Mouse (Mus musculus) ES-E14 (cell line): ENCODE measurements around the gene Ank3. TPM values are rescaled to one million over a fixed set of nuclear protein-coding genes. Genes with fewer than 3 reads are reported as not detected.

Experiments
- DNase-seq: peaks from one replicate; pipeline ENCODE4 v3.0.0-alpha.2; 2013; ENCODE audit warnings: low read depth, low spot score
- H3K27ac ChIP-seq: 2 replicates; pipeline ENCODE4 v1.5.1; 2012; ENCODE audit warnings: low read depth, mild to moderate bottlenecking, low read length, moderate library complexity, mixed read lengths; ENCODE audit not compliant: poor library complexity, insufficient read depth, severe bottlenecking
- H3K36me3 ChIP-seq: 2 replicates; pipeline ENCODE4 v1.6.1; 2012; ENCODE audit warnings: mild to moderate bottlenecking, low read length, moderate library complexity, mixed read lengths; ENCODE audit not compliant: control insufficient read depth, poor library complexity, insufficient read depth, severe bottlenecking
- H3K4me1 ChIP-seq, 2 experiments: fragments of 150-350 bp in 1 of 2; sonication (generic) in 1 of 2; 2 replicates each; pipeline ENCODE4 v1.6.1; 2012; ENCODE audit warnings: low read length in 2 of 2, mild to moderate bottlenecking in 1 of 2, mixed read lengths in 1 of 2; ENCODE audit not compliant: control insufficient read depth in 2 of 2, insufficient read depth in 2 of 2, poor library complexity in 1 of 2
- H3K4me3 ChIP-seq, 2 experiments: fragments of 150-350 bp in 1 of 2; sonication (generic) in 1 of 2; 2 replicates each; pipeline ENCODE4 v1.5.1; 2012; ENCODE audit warnings: low read length in 2 of 2, low read depth in 1 of 2, mild to moderate bottlenecking in 1 of 2, mixed read lengths in 1 of 2; ENCODE audit not compliant: insufficient read depth in 1 of 2, poor library complexity in 1 of 2, severe bottlenecking in 1 of 2
- H3K9ac ChIP-seq: 2 replicates; pipeline ENCODE4 v1.6.1; 2012; ENCODE audit warnings: low read depth, mild to moderate bottlenecking, low read length, mixed read lengths; ENCODE audit not compliant: poor library complexity, insufficient read depth, severe bottlenecking
- H3K9me3 ChIP-seq: fragments of 150-350 bp; sonication (generic); 2 replicates; pipeline ENCODE4 v1.6.1; 2012; ENCODE audit warnings: low read depth, mild to moderate bottlenecking, low read length; ENCODE audit not compliant: control insufficient read depth, insufficient read depth
- CHD2 ChIP-seq: IDR thresholded peaks from 2 replicates; pipeline ENCODE4 v1.6.1; 2014; ENCODE audit warnings: mild to moderate bottlenecking, low read depth, low read length, inconsistent platforms
- HCFC1 ChIP-seq: IDR thresholded peaks from 2 replicates; pipeline ENCODE4 v1.6.1; 2012; ENCODE audit warnings: low read length, inconsistent platforms, borderline replicate concordance; ENCODE audit not compliant: insufficient read depth
- MAFK ChIP-seq: IDR thresholded peaks from 2 replicates; pipeline ENCODE4 v1.6.1; 2014; ENCODE audit warnings: mild to moderate bottlenecking, low read depth, low read length, inconsistent platforms; ENCODE audit not compliant: insufficient read depth
- ZC3H11A ChIP-seq: IDR thresholded peaks from 2 replicates; pipeline ENCODE4 v1.6.1; 2012; ENCODE audit warnings: low read depth, mild to moderate bottlenecking, inconsistent platforms, low read length, borderline replicate concordance
- ZNF384 ChIP-seq: IDR thresholded peaks from 2 replicates; pipeline ENCODE4 v1.6.1; 2012; ENCODE audit warnings: low read depth, low read length, inconsistent platforms
- in situ Hi-C, 2 experiments: fragments of 600-800 bp; cut with MboI; formaldehyde crosslinking; loops; one replicate each; pipeline ENCODE4 v1.15.1; 2025; ENCODE audit warnings: low sequenced_read_pairs in 2 of 2, inconsistent platforms in 1 of 2; ENCODE audit not compliant: unreplicated experiment in 2 of 2
- total RNA-seq: library from RNA; depleted of rRNA; stranded (reverse); fragments of 300-350 nt; gene quantifications from 2 replicates; pipeline ENCODE4 v1.2.3, GENCODE M21; 2012

Ank3 gene
- total RNA-seq, 1 experiment: 6.5 TPM

DNA sequence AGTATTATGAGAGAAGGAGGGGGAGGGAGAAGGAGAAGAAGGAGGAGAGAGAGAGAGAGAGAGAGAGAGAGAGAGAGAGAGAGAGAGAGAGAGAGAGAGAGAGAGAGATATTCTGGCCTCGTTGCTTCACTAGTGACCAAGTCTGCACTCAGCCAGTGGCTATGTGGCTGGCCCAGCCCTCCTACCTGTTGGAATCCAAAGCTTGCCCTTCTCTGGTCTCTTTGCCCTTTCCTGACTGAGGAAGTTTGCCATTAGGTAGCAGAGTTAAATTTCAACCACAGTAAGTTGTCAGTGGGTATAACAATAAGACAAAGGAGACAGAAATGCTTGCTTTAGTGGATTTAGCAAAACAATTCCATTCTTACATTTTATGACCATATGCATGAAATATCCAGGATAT, 154.5 kb downstream of the Ank3 start:
- H3K27ac ChIP-seq: no peak overlapping the region
- no peak overlapping the region for H3K4me3 ChIP-seq
- H3K9me3 ChIP-seq: no peaks in the 10 kb centered on the region
- in situ Hi-C loops: no loop called here
- DNase-seq: no peak
- H3K4me1 ChIP-seq: no peaks in the 10 kb centered on the region
- H3K9ac ChIP-seq: no peak overlapping the region
- TF ChIP-seq ZC3H11A (no peak), MAFK (no peak), ZNF384 (no peak), HCFC1 (no peak), CHD2 (no peak)
- no peaks in the 10 kb centered on the region for H3K36me3 ChIP-seq

DNA sequence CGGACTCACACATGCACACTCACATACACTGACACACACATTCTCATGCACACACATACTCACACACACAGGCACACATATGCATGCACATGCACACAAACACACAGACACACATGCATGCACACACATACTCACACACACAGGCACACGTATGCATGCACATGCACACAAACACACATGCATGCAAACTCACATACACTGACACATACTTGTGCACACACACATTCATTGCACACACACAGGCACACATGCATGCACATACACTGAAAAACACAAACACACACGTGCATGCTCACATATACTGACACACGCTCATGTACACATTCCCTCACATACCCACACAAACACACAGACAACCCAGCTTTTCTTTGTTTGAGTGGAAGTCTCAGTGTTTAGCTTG, 157.0 kb downstream of the Ank3 start:
- no peak for DNase-seq
- Histone ChIP-seq H3K4me3 (no peak overlapping the region), H3K9ac (no peak overlapping the region), H3K4me1 (no peaks in the 10 kb centered on the region), H3K9me3 (no peaks in the 10 kb centered on the region), H3K27ac (no peak overlapping the region), H3K36me3 (no peaks in the 10 kb centered on the region)
- TF ChIP-seq ZC3H11A (no peak), HCFC1 (no peak), MAFK (no peak), CHD2 (no peak)
- in situ Hi-C loops: no loop called here

DNA sequence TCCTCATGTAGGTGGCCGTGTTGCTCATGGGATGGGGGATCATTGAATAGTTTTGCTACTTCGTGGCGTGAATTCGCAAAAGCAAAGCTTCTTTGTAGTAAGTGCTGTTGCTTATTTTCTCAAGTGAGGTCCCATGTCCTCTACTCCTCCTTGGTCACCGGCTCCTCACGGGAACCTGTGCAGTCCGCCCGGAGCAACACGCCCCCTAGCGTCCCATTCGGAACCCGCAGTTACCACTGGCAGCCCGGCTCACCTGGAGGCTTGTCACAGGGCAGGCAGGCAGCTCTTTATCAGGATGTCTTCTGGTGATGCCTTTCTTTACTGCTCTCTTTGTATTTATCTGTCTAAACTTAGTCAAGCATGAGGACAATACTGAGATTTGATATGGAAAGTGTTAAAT, 157.7 kb downstream of the Ank3 start:
- TF ChIP-seq CHD2: no peak

DNA sequence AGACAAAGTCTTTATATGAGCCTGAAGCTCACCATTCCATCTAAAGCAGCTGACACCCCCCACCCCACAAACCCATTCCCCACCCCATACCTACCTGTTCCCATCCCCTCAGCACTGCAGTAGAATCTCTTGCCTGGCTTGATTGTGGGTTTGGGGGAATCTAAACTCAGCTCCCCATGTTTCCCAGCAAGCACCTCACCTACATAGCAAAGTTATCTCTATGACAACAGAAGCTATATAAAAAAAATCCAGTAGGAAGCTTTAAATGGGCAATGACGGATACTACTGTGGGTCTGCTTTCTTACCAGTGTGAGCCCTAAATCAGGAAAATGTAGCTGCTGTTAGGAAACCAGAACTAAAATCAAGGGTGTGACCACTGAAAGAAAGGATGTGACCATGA, 161.7 kb downstream of the Ank3 start:
- Histone ChIP-seq H3K4me3 (no peak overlapping the region), H3K4me1 (no peaks in the 10 kb centered on the region), H3K9ac (no peak overlapping the region), H3K36me3 (no peaks in the 10 kb centered on the region), H3K27ac (no peak overlapping the region), H3K9me3 (no peaks in the 10 kb centered on the region)
- TF ChIP-seq ZC3H11A (no peak), ZNF384 (no peak), MAFK (no peak), CHD2 (no peak), HCFC1 (no peak)
- no peak for DNase-seq
- in situ Hi-C loops: no loop called here

More for the DNA sequence above, 157.7 kb downstream of the Ank3 start:
- Histone ChIP-seq H3K4me1 (no peaks in the 10 kb centered on the region), H3K4me3 (no peak overlapping the region), H3K9ac (no peak overlapping the region), H3K27ac (no peak overlapping the region), H3K9me3 (no peaks in the 10 kb centered on the region), H3K36me3 (no peaks in the 10 kb centered on the region)
- DNase-seq: no peak
- in situ Hi-C loops: no loop called here

DNA sequence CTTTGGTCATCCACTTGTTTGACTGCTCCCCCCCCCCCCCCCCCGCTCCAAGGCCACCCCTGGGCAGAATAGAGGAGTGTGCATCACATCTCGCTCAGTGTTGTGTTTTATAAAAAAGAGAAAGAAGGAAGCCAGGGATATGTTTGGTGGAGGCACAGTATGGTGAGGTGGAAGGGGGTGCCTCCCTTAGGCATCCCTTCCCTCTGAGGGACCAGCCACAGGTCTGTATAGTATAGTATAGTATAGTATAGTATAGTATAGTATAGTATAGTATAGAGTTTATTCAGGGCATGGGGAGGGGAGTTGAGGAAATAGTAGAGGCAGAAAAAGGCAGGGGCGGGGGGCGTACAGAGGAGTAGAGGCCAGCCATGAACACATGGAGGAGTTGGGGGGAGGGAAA, 164.4 kb downstream of the Ank3 start:
- Histone ChIP-seq H3K27ac (no peak overlapping the region), H3K4me3 (no peak overlapping the region), H3K4me1 (peaks cover 3 to 6% of the 10 kb centered on the region in 2 experiments; a peak in 2 of 4 replicates), H3K9me3 (no peaks in the 10 kb centered on the region), H3K36me3 (no peaks in the 10 kb centered on the region), H3K9ac (no peak overlapping the region)
- no peak for DNase-seq
- TF ChIP-seq HCFC1 (no peak), ZNF384 (no peak), MAFK (no peak), ZC3H11A (no peak), CHD2 (no peak)
- in situ Hi-C loops: no loop called here
